Mouse (Mus musculus): ENCODE data around the gene Mef2c.

The Mef2c gene

GRCm38 (mm10) chr13:83571973-83572447 lies 68.2 kb downstream of the Mef2c start:
- no peak for DNase-seq (ENCODE audit: low read depth, low spot score)

GRCm38 (mm10) chr13:83572469-83572868 lies 68.6 kb downstream of the Mef2c start:
- no peak for DNase-seq (ENCODE audit: low read depth, low spot score)

GRCm38 (mm10) chr13:83573327-83573726 lies 69.5 kb downstream of the Mef2c start:
- no peak for DNase-seq (ENCODE audit: low read depth, low spot score)

GRCm38 (mm10) chr13:83573855-83574583 lies 70.2 kb downstream of the Mef2c start:
- no peak for DNase-seq (ENCODE audit: low read depth, low spot score)

GRCm38 (mm10) chr13:83574866-83575265 lies 71.0 kb downstream of the Mef2c start:
- no peak for DNase-seq (ENCODE audit: low read depth, low spot score)

- no peak for DNase-seq (ENCODE audit: low read depth, low spot score)
These were observed 75.6 kb downstream of the Mef2c start for GRCm38 (mm10) chr13:83579410-83579809.

- DNase-seq (ENCODE audit: low read depth, low spot score) = no peak
These were observed 77.0 kb downstream of the Mef2c start for GRCm38 (mm10) chr13:83580856-83581255.

- no peak for DNase-seq (ENCODE audit: low read depth, low spot score)
These were observed 78.7 kb downstream of the Mef2c start for GRCm38 (mm10) chr13:83582564-83582963.

- no peak for DNase-seq (ENCODE audit: low read depth, low spot score)
These were observed 80.0 kb downstream of the Mef2c start for GRCm38 (mm10) chr13:83583881-83584280.

- DNase-seq (ENCODE audit: low read depth, low spot score) = no peak
These were observed 81.5 kb downstream of the Mef2c start for GRCm38 (mm10) chr13:83585359-83585758.

- no peak for DNase-seq (ENCODE audit: low read depth, low spot score)
These were observed 84.4 kb downstream of the Mef2c start for GRCm38 (mm10) chr13:83588186-83588585.

- DNase-seq (ENCODE audit: low read depth, low spot score) = no peak
These were observed 87.1 kb downstream of the Mef2c start for GRCm38 (mm10) chr13:83590886-83591285.

GRCm38 (mm10) chr13:83595429-83595828 lies 91.6 kb downstream of the Mef2c start:
- no peak for DNase-seq (ENCODE audit: low read depth, low spot score)

GRCm38 (mm10) chr13:83596989-83597738 lies 93.3 kb downstream of the Mef2c start:
- DNase-seq (ENCODE audit: low read depth, low spot score) = no peak

GRCm38 (mm10) chr13:83597739-83598210 lies 93.9 kb downstream of the Mef2c start:
- no peak for DNase-seq (ENCODE audit: low read depth, low spot score)

GRCm38 (mm10) chr13:83600301-83600700 lies 96.5 kb downstream of the Mef2c start:
- DNase-seq (ENCODE audit: low read depth, low spot score) = no peak

- DNase-seq (ENCODE audit: low read depth, low spot score) = no peak
These were observed 97.9 kb downstream of the Mef2c start for GRCm38 (mm10) chr13:83601741-83602140.

- DNase-seq (ENCODE audit: low read depth, low spot score) = no peak
These were observed 99.8 kb downstream of the Mef2c start for GRCm38 (mm10) chr13:83603373-83604265.

- DNase-seq (ENCODE audit: low read depth, low spot score) = no peak
These were observed 100.5 kb downstream of the Mef2c start for GRCm38 (mm10) chr13:83604320-83604719.

- DNase-seq (ENCODE audit: low read depth, low spot score) = no peak
These were observed 101.0 kb downstream of the Mef2c start for GRCm38 (mm10) chr13:83604785-83605184.

GRCm38 (mm10) chr13:83607883-83608581 lies 104.2 kb downstream of the Mef2c start:
- DNase-seq (ENCODE audit: low read depth, low spot score) = no peak

All from c-Kit-negative CD71-positive TER-119-positive erythroid progenitor cells, embryonic 14.5 days (primary cell).